9 mouse cellular contexts compared by ENCODE assay signal in the genomic region with DNA sequence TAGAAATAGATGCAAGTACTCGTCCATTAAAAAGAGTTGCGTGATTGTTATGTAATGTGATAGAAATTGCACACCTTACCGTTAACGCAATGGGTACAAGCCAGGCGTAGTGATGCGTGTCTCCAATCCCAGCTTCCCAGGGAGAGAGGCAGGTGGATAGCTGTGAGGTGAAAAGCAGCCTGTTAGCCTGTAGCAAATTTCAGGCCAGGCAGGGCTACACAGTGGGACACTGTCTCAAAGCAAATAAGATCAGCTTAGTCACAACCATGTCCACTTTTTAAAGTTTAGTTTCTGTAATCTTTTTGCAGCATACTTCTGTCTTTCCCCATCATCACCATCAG.
DNase-seq lines count a peak whose midpoint lies in the region; ATAC-seq and TF ChIP-seq lines count a peak whose summit lies in the region.
"Had no signal": no experiment of that assay in that cellular context is flagged by ENCODE, and none has a peak within 500 bp of the region (broad histone marks: within the 10 kb centered on the region; RNA-seq: fewer than 3 reads in every experiment).

No protein-coding gene starts in this region.

- TF ChIP-seq CTCF in stomach, postnatal 0 days (IDR thresholded peaks at IDR 0.05; ENCODE audit: low read depth), result no peak

- H3K4me2 ChIP-seq in lung, embryonic 16.5 days (ENCODE audit: low read depth, low read length), result no peak overlapping the region
- no peak overlapping the region for H3K4me2 ChIP-seq in forebrain, embryonic 16.5 days (ENCODE audit: low read length)
- H3K4me2 ChIP-seq in limb, embryonic 13.5 days (replicated peaks), result no peak overlapping the region; the same call in 1 of the 2 replicates
- H3K4me2 ChIP-seq in stomach, postnatal 0 days (replicated peaks; ENCODE audit: low read depth), result no peak overlapping the region

- H3K36me3 ChIP-seq in lung, embryonic 16.5 days (ENCODE audit: control insufficient read depth, insufficient read depth, low read length), result no peaks in the 10 kb centered on the region
- H3K36me3 ChIP-seq in forebrain, embryonic 16.5 days (ENCODE audit: control insufficient read depth, insufficient read depth), result no peaks in the 10 kb centered on the region
- H3K36me3 ChIP-seq in limb, embryonic 13.5 days, result no peaks in the 10 kb centered on the region
- no peaks in the 10 kb centered on the region for H3K36me3 ChIP-seq in stomach, postnatal 0 days (ENCODE audit: control insufficient read depth, insufficient read depth, low read length)
- H3K36me3 ChIP-seq: embryonic facial prominence, embryonic 15.5 days; G1E had no signal

- ATAC-seq in lung, embryonic 16.5 days (ENCODE audit: low read depth), result peak; percentile 54
- ATAC-seq in forebrain, embryonic 16.5 days, result peak; percentile 70
- ATAC-seq in limb, embryonic 13.5 days (ENCODE audit: low FRiP score, low read depth), result peak; percentile 49; the same call in 1 of the 2 replicates
- ATAC-seq in stomach, postnatal 0 days (ENCODE audit: low FRiP score, low TSS enrichment), result 0 out of 2 replicates have a peak, but pooled peaks have one; percentile 15

- TF ChIP-seq EP300 in stomach, postnatal 0 days (optimal IDR thresholded peaks at IDR 0.05), result no peak

- H3K27ac ChIP-seq in lung, embryonic 16.5 days (ENCODE audit: low read length), result no peak overlapping the region
- no peak overlapping the region for H3K27ac ChIP-seq in forebrain, embryonic 16.5 days (ENCODE audit: low read length)
- no peak overlapping the region for H3K27ac ChIP-seq in limb, embryonic 13.5 days
- H3K27ac ChIP-seq in stomach, postnatal 0 days (replicated peaks), result no peak overlapping the region
- H3K27ac ChIP-seq: embryonic facial prominence, embryonic 15.5 days had no signal

- H3K4me3 ChIP-seq in lung, embryonic 16.5 days (ENCODE audit: low read length), result no peak overlapping the region
- H3K4me3 ChIP-seq in forebrain, embryonic 16.5 days (replicated peaks; ENCODE audit: low read length), result no peak overlapping the region
- no peak overlapping the region for H3K4me3 ChIP-seq in limb, embryonic 13.5 days
- H3K4me3 ChIP-seq in stomach, postnatal 0 days (ENCODE audit: low read depth, low read length), result no peak overlapping the region
- H3K4me3 ChIP-seq: embryonic facial prominence, embryonic 15.5 days had no signal

- no peak overlapping the region for H3K9ac ChIP-seq in lung, embryonic 16.5 days (ENCODE audit: low read length)
- no peak overlapping the region for H3K9ac ChIP-seq in forebrain, embryonic 16.5 days (replicated peaks; ENCODE audit: low read depth, low read length)
- no peak overlapping the region for H3K9ac ChIP-seq in limb, embryonic 13.5 days
- H3K9ac ChIP-seq in stomach, postnatal 0 days (ENCODE audit: low read length), result no peak overlapping the region
- H3K9ac ChIP-seq: embryonic facial prominence, embryonic 15.5 days had no signal

- no peaks in the 10 kb centered on the region for H3K9me3 ChIP-seq in lung, embryonic 16.5 days (ENCODE audit: control insufficient read depth, low read length)
- no peaks in the 10 kb centered on the region for H3K9me3 ChIP-seq in forebrain, embryonic 16.5 days (ENCODE audit: control insufficient read depth, low read length)
- no peaks in the 10 kb centered on the region for H3K9me3 ChIP-seq in limb, embryonic 13.5 days
- no peaks in the 10 kb centered on the region for H3K9me3 ChIP-seq in stomach, postnatal 0 days (ENCODE audit: control insufficient read depth, low read length)
- H3K9me3 ChIP-seq: embryonic facial prominence, embryonic 15.5 days had no signal

- H3K4me1 ChIP-seq in lung, embryonic 16.5 days (replicated peaks; ENCODE audit: control insufficient read depth, insufficient read depth, low read length), result 0 out of 2 replicates have a peak, but pooled peaks cover 3% of the 10 kb centered on the region
- H3K4me1 ChIP-seq in forebrain, embryonic 16.5 days (replicated peaks; ENCODE audit: control insufficient read depth, insufficient read depth, low read length), result no peaks in the 10 kb centered on the region; the same call in 1 of the 2 replicates
- H3K4me1 ChIP-seq in limb, embryonic 13.5 days, result peaks cover 6% of the 10 kb centered on the region; the same call in 1 of the 2 replicates
- H3K4me1 ChIP-seq in stomach, postnatal 0 days (replicated peaks; ENCODE audit: control insufficient read depth, insufficient read depth), result no peaks in the 10 kb centered on the region

- 18% methylated on average over 6 of the region's 6 CpGs for WGBS in lung, embryonic 16.5 days
- whole genome bisulfite sequencing in forebrain, embryonic 16.5 days, result 12% methylated on average over 6 of the region's 6 CpGs
- 15% methylated on average over 6 of the region's 6 CpGs for WGBS in limb, embryonic 13.5 days
- WGBS in stomach, postnatal 0 days, result 21% methylated on average over 6 of the region's 6 CpGs

- no peaks in the 10 kb centered on the region for H3K27me3 ChIP-seq in lung, embryonic 16.5 days (ENCODE audit: control insufficient read depth, insufficient read depth, low read depth, low read length)
- H3K27me3 ChIP-seq in forebrain, embryonic 16.5 days (replicated peaks; ENCODE audit: control insufficient read depth, insufficient read depth, low read length), result no peaks in the 10 kb centered on the region
- no peaks in the 10 kb centered on the region for H3K27me3 ChIP-seq in limb, embryonic 13.5 days
- no peaks in the 10 kb centered on the region for H3K27me3 ChIP-seq in stomach, postnatal 0 days (ENCODE audit: control insufficient read depth, insufficient read depth, low read length)
- H3K27me3 ChIP-seq: embryonic facial prominence, embryonic 15.5 days had no signal

- DNase-seq in lung, postnatal 4 days, result no peak
- no peak for DNase-seq in stomach, postnatal 0 days (ENCODE audit: low spot score)
- DNase-seq in Muller cell, postnatal 12 days (ENCODE audit: inconsistent ontology term), result no peak
- DNase-seq in urinary bladder, adult 18-20 months (ENCODE audit: low spot score in 2 of 2), result no peak

Comparison
In these comparisons a context has a peak if more than half of its experiments do, and no peak if none do; other contexts are left out.
1. ATAC-seq: peak in every context shown above with its lines; median percentile 70 in forebrain, embryonic 16.5 days; 54 in lung, embryonic 16.5 days; 49 in limb, embryonic 13.5 days; 15 in stomach, postnatal 0 days.